ENCODE assay signal across 13 mouse cellular contexts in genomic region chr9:57428391-57428790, GRCm38 (mm10). TPM values are rescaled to one million over a fixed set of nuclear protein-coding genes. Genes with fewer than 3 reads are reported as not detected.
A peak's percentile ranks its signal among the peaks of the same experiment; 100 is the strongest.
DNase-seq lines count a peak whose midpoint lies in the region; ATAC-seq and TF ChIP-seq lines count a peak whose summit lies in the region.
"Had no signal": no experiment of that assay in that cellular context is flagged by ENCODE, and none has a peak within 500 bp of the region (broad histone marks: within the 10 kb centered on the region; RNA-seq: fewer than 3 reads in every experiment).

No protein-coding gene starts in this region.

- H3K9ac ChIP-seq in stomach, postnatal 0 days (ENCODE audit: low read length), result no peak overlapping the region
- H3K9ac ChIP-seq in liver, embryonic 12.5 days, result no peak overlapping the region
- H3K9ac ChIP-seq in kidney, embryonic 15.5 days, result no peak overlapping the region
- H3K9ac ChIP-seq: forebrain, embryonic 15.5 days; limb, embryonic 12.5 days had no signal

- no peak for TF ChIP-seq CTCF in lung, adult 2 months (IDR thresholded peaks at IDR 0.05; ENCODE audit: insufficient read depth, low read length)
- no peak for TF ChIP-seq CTCF in stomach, postnatal 0 days (IDR thresholded peaks at IDR 0.05; ENCODE audit: low read depth)

- H3K27ac ChIP-seq in embryonic facial prominence, embryonic 10.5 days (replicated peaks), result peak overlapping the region; percentile 31
- H3K27ac ChIP-seq in stomach, postnatal 0 days (replicated peaks), result peak overlapping the region; percentile 45; the same call in 1 of the 2 replicates
- H3K27ac ChIP-seq in liver, embryonic 12.5 days, result no peak overlapping the region
- no peak overlapping the region for H3K27ac ChIP-seq in kidney, embryonic 15.5 days
- H3K27ac ChIP-seq: forebrain, embryonic 15.5 days; limb, embryonic 12.5 days had no signal

- DNase-seq in frontal cortex, postnatal 14 days (ENCODE audit: low spot score in 2 of 2), result no peak
- peak; percentile 42 for DNase-seq in lung, postnatal 36 days
- DNase-seq in lung, adult 2 months, result no peak
- DNase-seq in embryonic facial prominence, embryonic 10.5 days (ENCODE audit: low spot score), result no peak
- no peak for DNase-seq in stomach, postnatal 0 days (ENCODE audit: low spot score)
- DNase-seq: cerebellum, adult 11-12 months; gastrocnemius, postnatal 36 days; heart, postnatal 10 days had no signal

- no peak for TF ChIP-seq POLR2A in lung, adult 2 months (IDR thresholded peaks at IDR 0.05; ENCODE audit: borderline replicate concordance, extremely low read depth, low read depth, low read length)

- H3K27me3 ChIP-seq in embryonic facial prominence, embryonic 10.5 days (replicated peaks; ENCODE audit: low read depth, poor library complexity, severe bottlenecking), result no peaks in the 10 kb centered on the region
- no peaks in the 10 kb centered on the region for H3K27me3 ChIP-seq in stomach, postnatal 0 days (ENCODE audit: control insufficient read depth, insufficient read depth, low read length)
- no peaks in the 10 kb centered on the region for H3K27me3 ChIP-seq in liver, embryonic 12.5 days (replicated peaks)
- no peaks in the 10 kb centered on the region for H3K27me3 ChIP-seq in kidney, embryonic 15.5 days
- H3K27me3 ChIP-seq: forebrain, embryonic 15.5 days; limb, embryonic 12.5 days had no signal

- H3K4me1 ChIP-seq in lung, adult 2 months (ENCODE audit: control insufficient read depth, insufficient read depth, low read length), result peaks cover 2% of the 10 kb centered on the region
- peaks cover 26% of the 10 kb centered on the region for H3K4me1 ChIP-seq in embryonic facial prominence, embryonic 10.5 days
- peaks cover 2% of the 10 kb centered on the region for H3K4me1 ChIP-seq in stomach, postnatal 0 days (replicated peaks; ENCODE audit: control insufficient read depth, insufficient read depth)
- H3K4me1 ChIP-seq in liver, embryonic 12.5 days, result peaks cover 28% of the 10 kb centered on the region
- peaks cover 44% of the 10 kb centered on the region for H3K4me1 ChIP-seq in kidney, embryonic 15.5 days

- peak; percentile 62 for ATAC-seq in frontal cortex, adult (ENCODE audit: low TSS enrichment)
- no peak for ATAC-seq in stomach, postnatal 0 days (ENCODE audit: low FRiP score, low TSS enrichment)
- no peak for ATAC-seq in liver, embryonic 12.5 days
- no peak for ATAC-seq in kidney, embryonic 15.5 days (replicated peaks; ENCODE audit: low FRiP score)
- ATAC-seq: forebrain, embryonic 15.5 days had no signal

- no peak overlapping the region for H3K4me3 ChIP-seq in lung, adult 2 months (replicated peaks; ENCODE audit: extremely low read depth, low read depth, low read length)
- H3K4me3 ChIP-seq in embryonic facial prominence, embryonic 10.5 days, result no peak overlapping the region
- H3K4me3 ChIP-seq in stomach, postnatal 0 days (ENCODE audit: low read depth, low read length), result no peak overlapping the region
- H3K4me3 ChIP-seq in liver, embryonic 12.5 days, result no peak overlapping the region
- H3K4me3 ChIP-seq in kidney, embryonic 15.5 days (replicated peaks), result no peak overlapping the region
- H3K4me3 ChIP-seq: forebrain, embryonic 15.5 days; limb, embryonic 12.5 days had no signal

- no peak for TF ChIP-seq EP300 in stomach, postnatal 0 days (optimal IDR thresholded peaks at IDR 0.05)

- H3K4me2 ChIP-seq in stomach, postnatal 0 days (replicated peaks; ENCODE audit: low read depth), result no peak overlapping the region; the same call in 1 of the 2 replicates
- no peak overlapping the region for H3K4me2 ChIP-seq in liver, embryonic 12.5 days
- no peak overlapping the region for H3K4me2 ChIP-seq in kidney, embryonic 15.5 days
- H3K4me2 ChIP-seq: forebrain, embryonic 15.5 days; limb, embryonic 12.5 days had no signal

- H3K36me3 ChIP-seq in embryonic facial prominence, embryonic 10.5 days (replicated peaks), result no peaks in the 10 kb centered on the region
- no peaks in the 10 kb centered on the region for H3K36me3 ChIP-seq in stomach, postnatal 0 days (ENCODE audit: control insufficient read depth, insufficient read depth, low read length)
- peaks cover 3% of the 10 kb centered on the region; the same call in 1 of the 2 replicates for H3K36me3 ChIP-seq in liver, embryonic 12.5 days
- no peaks in the 10 kb centered on the region for H3K36me3 ChIP-seq in kidney, embryonic 15.5 days
- H3K36me3 ChIP-seq: forebrain, embryonic 15.5 days; limb, embryonic 12.5 days had no signal

- H3K9me3 ChIP-seq in embryonic facial prominence, embryonic 10.5 days, result no peaks in the 10 kb centered on the region
- H3K9me3 ChIP-seq in stomach, postnatal 0 days (ENCODE audit: control insufficient read depth, low read length), result no peaks in the 10 kb centered on the region
- no peaks in the 10 kb centered on the region for H3K9me3 ChIP-seq in liver, embryonic 12.5 days (replicated peaks)
- no peaks in the 10 kb centered on the region for H3K9me3 ChIP-seq in kidney, embryonic 15.5 days (replicated peaks)
- H3K9me3 ChIP-seq: forebrain, embryonic 15.5 days; limb, embryonic 12.5 days had no signal

- 19% methylated on average over 4 of the region's 4 CpGs for WGBS in lung, adult 2 months
- WGBS in embryonic facial prominence, embryonic 10.5 days, result 69% methylated on average over 4 of the region's 4 CpGs
- 28% methylated on average over 4 of the region's 4 CpGs for WGBS in stomach, postnatal 0 days
- 42% methylated on average over 4 of the region's 4 CpGs for WGBS in liver, embryonic 12.5 days (ENCODE audit: insufficient replicate concordance)
- WGBS in kidney, embryonic 15.5 days, result 55% methylated on average over 4 of the region's 4 CpGs

RNA-seq across cellular contexts. Expression of gene Ppcdc, which starts 11.5 kb away (rescaled TPM):
- polyA plus RNA-seq in lung, adult 2 months (2012; rRNA removed), result 30.8 and 36.1 TPM in 2 replicates
- 20.8 and 25.4 TPM in 2 replicates for polyA plus RNA-seq in embryonic facial prominence, embryonic 10.5 days (2016; fragmentation: Nextera tagmentation; extraction: Ambion mirVana)
- 14.2 and 16.2 TPM in 2 replicates for polyA plus RNA-seq in stomach, postnatal 0 days (2015; fragmentation: Nextera tagmentation; extraction: Ambion mirVana)
- polyA plus RNA-seq in liver, embryonic 12.5 days (2016; fragmentation: Nextera tagmentation; extraction: Ambion mirVana), result 13.8 and 15.6 TPM in 2 replicates
- 25.8 and 30.3 TPM in 2 replicates for polyA plus RNA-seq in kidney, embryonic 15.5 days (2015; fragmentation: Nextera tagmentation; extraction: Ambion mirVana)

RNA-seq across cellular contexts. Expression of gene Scamp5, which starts 39.5 kb away (rescaled TPM):
- 10.9 and 12.0 TPM in 2 replicates for polyA plus RNA-seq in lung, adult 2 months (2012; rRNA removed)
- 9.3 and 9.6 TPM in 2 replicates for polyA plus RNA-seq in embryonic facial prominence, embryonic 10.5 days (2016; fragmentation: Nextera tagmentation; extraction: Ambion mirVana)
- 42.4 and 48.7 TPM in 2 replicates for polyA plus RNA-seq in stomach, postnatal 0 days (2015; fragmentation: Nextera tagmentation; extraction: Ambion mirVana)
- 10.5 and 12.4 TPM in 2 replicates for polyA plus RNA-seq in liver, embryonic 12.5 days (2016; fragmentation: Nextera tagmentation; extraction: Ambion mirVana)
- polyA plus RNA-seq in kidney, embryonic 15.5 days (2015; fragmentation: Nextera tagmentation; extraction: Ambion mirVana), result 15.1 and 15.9 TPM in 2 replicates

Comparison
In these comparisons a context has a peak if more than half of its experiments do, and no peak if none do; other contexts are left out.
1. H3K27ac ChIP-seq: peak in embryonic facial prominence, embryonic 10.5 days (single experiment) and stomach, postnatal 0 days (single experiment); none in liver, embryonic 12.5 days (single experiment) and kidney, embryonic 15.5 days (single experiment).